Mouse (Mus musculus) embryonic facial prominence, embryonic 14.5 days (tissue): ENCODE data around the gene Gli2. TPM values are rescaled to one million over a fixed set of nuclear protein-coding genes. Genes with fewer than 3 reads are reported as not detected.

Experiments
- ATAC-seq: fragments of 200-750 bp; cut with Nextera tagmentation; 2 replicates; pipeline ENCODE4 v1.8.0; 2017; ENCODE audit warnings: low read depth, moderate number of reproducible peaks, moderate TSS enrichment
- DNase-seq: peaks from one replicate; pipeline ENCODE4 v3.0.0-alpha.2; 2015; ENCODE audit warnings: low spot score
- H3K27ac ChIP-seq: fragments of 300-500 bp; sonication (generic); replicated peaks from 2 replicates; pipeline ENCODE4 v1.5.1; 2014; ENCODE audit warnings: low read depth, mild to moderate bottlenecking, low read length, moderate library complexity
- H3K27me3 ChIP-seq: fragments of 300-500 bp; sonication (generic); replicated peaks from 2 replicates; pipeline ENCODE4 v1.6.1; 2014; ENCODE audit warnings: low read length; ENCODE audit not compliant: control insufficient read depth, insufficient read depth
- H3K36me3 ChIP-seq: fragments of 300-500 bp; sonication (generic); 2 replicates; pipeline ENCODE4 v1.6.1; 2014; ENCODE audit warnings: low read length, mixed read lengths; ENCODE audit not compliant: control insufficient read depth, insufficient read depth
- H3K4me1 ChIP-seq: fragments of 300-500 bp; sonication (generic); 2 replicates; pipeline ENCODE4 v1.6.1; 2014; ENCODE audit warnings: antibody characterized with exemption, low read length; ENCODE audit not compliant: control insufficient read depth, insufficient read depth
- H3K4me2 ChIP-seq: fragments of 300-500 bp; sonication (generic); 2 replicates; pipeline ENCODE4 v1.6.1; 2014; ENCODE audit warnings: low read depth, mild to moderate bottlenecking, low read length, moderate library complexity, mixed read lengths
- H3K4me3 ChIP-seq: fragments of 300-500 bp; sonication (generic); 2 replicates; pipeline ENCODE4 v1.5.1; 2014; ENCODE audit warnings: low read depth, mild to moderate bottlenecking, low read length
- H3K9ac ChIP-seq: fragments of 300-500 bp; sonication (generic); 2 replicates; pipeline ENCODE4 v1.6.1; 2014; ENCODE audit warnings: low read depth, mild to moderate bottlenecking, low read length, moderate library complexity, mixed read lengths
- H3K9me3 ChIP-seq: fragments of 300-500 bp; sonication (generic); 2 replicates; pipeline ENCODE4 v1.6.1; 2016; ENCODE audit warnings: low read length; ENCODE audit not compliant: control insufficient read depth
- WGBS: fragments of 180-500 bp; shearing (Covaris S2); extraction: QIAGEN DNeasy Blood & Tissue Kit; methylation state at CpG from one replicate; pipeline ENCODE4 v1.1.7; 2014; 5-methylcytosine and 5-hydroxymethylcytosine counted together
- polyA plus RNA-seq: library from polyadenylated mRNA; unstranded; fragments of >200 nt; fragmentation: Nextera tagmentation; extraction: Ambion mirVana; gene quantifications from 2 replicates; pipeline ENCODE4 v1.2.1, GENCODE M21; 2014

Gli2 gene
- polyA plus RNA-seq, 1 experiment from 2014 or later, result 15.1 TPM

DNA sequence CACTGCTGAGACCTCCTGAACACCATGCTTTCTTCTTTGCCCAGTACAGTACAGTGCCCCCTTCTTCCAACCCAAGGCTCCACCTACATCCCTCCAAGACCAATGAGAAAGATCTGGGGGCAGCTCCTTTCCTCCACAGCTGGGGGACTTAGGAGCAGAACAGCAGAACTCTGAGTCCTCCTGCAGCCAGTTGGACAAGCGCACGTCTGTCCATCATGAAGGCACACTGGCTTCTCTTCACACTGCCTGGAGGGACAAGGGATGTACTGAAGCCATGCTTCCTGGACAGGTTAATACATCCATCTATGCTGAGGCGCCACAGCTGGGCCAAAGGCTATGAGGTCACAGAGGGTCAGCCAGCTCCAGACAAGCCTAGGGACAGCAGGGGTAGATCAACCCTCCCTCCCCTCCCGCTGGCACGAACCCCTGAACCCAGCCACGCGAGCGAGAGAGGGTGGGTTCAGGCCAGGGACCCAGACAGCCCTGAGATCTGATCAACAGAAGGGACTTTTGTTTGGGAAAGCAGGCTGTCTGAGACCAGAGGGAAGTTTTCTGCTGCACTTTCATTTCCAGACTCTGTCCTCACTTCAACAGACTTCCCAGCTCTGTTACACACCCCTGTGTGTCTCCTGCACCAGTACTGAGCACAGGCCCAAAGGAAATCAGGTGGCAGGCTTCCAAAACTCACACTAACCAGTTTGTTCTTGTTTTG, 27.6 kb downstream of the Gli2 start:
- Histone ChIP-seq H3K4me2 (no peak overlapping the region), H3K36me3 (no peaks in the 10 kb centered on the region; the same call in 1 of the 2 replicates), H3K4me1 (peaks cover 31% of the 10 kb centered on the region), H3K27me3 (no peaks in the 10 kb centered on the region), H3K9ac (no peak overlapping the region), H3K9me3 (no peaks in the 10 kb centered on the region), H3K4me3 (no peak overlapping the region), H3K27ac (peak overlapping the region; percentile 35)
- DNase-seq (peak; percentile 68), ATAC-seq (peak; percentile 48)
- 28% methylated on average over 7 of the region's 8 CpGs for WGBS

GRCm38 (mm10) chr1:119022311-119022710, 31.1 kb downstream of the Gli2 start:
- Histone ChIP-seq H3K9me3 (no peaks in the 10 kb centered on the region), H3K27me3 (no peaks in the 10 kb centered on the region), H3K4me1 (peaks cover 31% of the 10 kb centered on the region), H3K27ac (peak overlapping the region; percentile 12; the same call in 1 of the 2 replicates), H3K9ac (no peak overlapping the region), H3K4me2 (no peak overlapping the region), H3K36me3 (no peaks in the 10 kb centered on the region; the same call in 1 of the 2 replicates), H3K4me3 (no peak overlapping the region)
- DNase-seq, result no peak
- 48% methylated on average over 1 of the region's 1 CpGs for WGBS
- ATAC-seq, result no peak

GRCm38 (mm10) chr1:119020092-119020491, 33.3 kb downstream of the Gli2 start:
- WGBS, result 92% methylated on average over 2 of the region's 2 CpGs
- no peaks in the 10 kb centered on the region for H3K9me3 ChIP-seq

GRCm38 (mm10) chr1:119019056-119019455, 34.4 kb downstream of the Gli2 start:
- H3K27me3 ChIP-seq, result no peaks in the 10 kb centered on the region
- no peak overlapping the region for H3K9ac ChIP-seq
- no peak overlapping the region for H3K27ac ChIP-seq
- DNase-seq (no peak), ATAC-seq (no peak)
- H3K4me1 ChIP-seq, result peaks cover 14% of the 10 kb centered on the region
- H3K4me2 ChIP-seq, result no peak overlapping the region
- H3K9me3 ChIP-seq, result no peaks in the 10 kb centered on the region
- no peak overlapping the region for H3K4me3 ChIP-seq
- H3K36me3 ChIP-seq, result no peaks in the 10 kb centered on the region; the same call in 1 of the 2 replicates

More at GRCm38 (mm10) chr1:119020092-119020491, 33.3 kb downstream of the Gli2 start:
- no peaks in the 10 kb centered on the region for H3K27me3 ChIP-seq
- no peak overlapping the region for H3K4me3 ChIP-seq
- H3K36me3 ChIP-seq, result no peaks in the 10 kb centered on the region; the same call in 1 of the 2 replicates
- H3K4me2 ChIP-seq, result no peak overlapping the region
- ATAC-seq (no peak), DNase-seq (no peak)
- peaks cover 14% of the 10 kb centered on the region for H3K4me1 ChIP-seq
- H3K9ac ChIP-seq, result no peak overlapping the region
- no peak overlapping the region for H3K27ac ChIP-seq

DNA sequence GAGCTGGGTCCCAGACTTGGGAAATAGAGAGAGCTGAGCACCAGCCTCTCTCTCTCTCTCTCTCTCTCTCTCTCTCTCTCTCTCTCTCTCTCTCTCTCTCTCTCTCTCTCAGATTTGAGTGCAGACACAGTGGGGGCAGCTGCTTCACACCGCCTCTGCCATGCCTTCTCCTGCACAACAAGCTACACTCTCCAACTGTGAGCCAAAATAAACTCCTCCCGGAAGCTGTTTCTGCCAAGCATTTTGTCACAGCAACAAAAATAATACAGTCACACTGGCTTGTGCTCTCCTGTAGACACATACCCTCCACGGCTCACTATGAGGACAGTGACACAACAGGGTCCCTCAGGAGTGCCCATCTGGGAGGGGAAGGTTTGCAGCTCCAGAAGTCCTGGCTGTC, 36.6 kb downstream of the Gli2 start:
- DNase-seq, result no peak
- H3K9me3 ChIP-seq, result no peaks in the 10 kb centered on the region
- H3K9ac ChIP-seq, result no peak overlapping the region
- H3K27me3 ChIP-seq, result no peaks in the 10 kb centered on the region
- ATAC-seq, result no peak
- peaks cover 10% of the 10 kb centered on the region for H3K36me3 ChIP-seq
- WGBS, result 64% methylated on average over 3 of the region's 3 CpGs
- no peak overlapping the region for H3K27ac ChIP-seq
- no peaks in the 10 kb centered on the region; the same call in 1 of the 2 replicates for H3K4me1 ChIP-seq
- no peak overlapping the region for H3K4me3 ChIP-seq
- no peak overlapping the region for H3K4me2 ChIP-seq

- no peak overlapping the region for H3K4me3 ChIP-seq
- H3K9ac ChIP-seq, result no peak overlapping the region
- no peaks in the 10 kb centered on the region; the same call in 1 of the 2 replicates for H3K4me1 ChIP-seq
- ATAC-seq (peak; percentile 61; the same call in 1 of the 2 replicates), DNase-seq (no peak)
- 72% methylated on average over 6 of the region's 6 CpGs for WGBS
- H3K27me3 ChIP-seq, result no peaks in the 10 kb centered on the region
- H3K36me3 ChIP-seq, result peaks cover 10% of the 10 kb centered on the region; the same call in 1 of the 2 replicates
- no peaks in the 10 kb centered on the region for H3K9me3 ChIP-seq
- H3K27ac ChIP-seq, result no peak overlapping the region
- H3K4me2 ChIP-seq, result no peak overlapping the region
Observed at GRCm38 (mm10) chr1:119015108-119015507, 38.3 kb downstream of the Gli2 start.

DNA sequence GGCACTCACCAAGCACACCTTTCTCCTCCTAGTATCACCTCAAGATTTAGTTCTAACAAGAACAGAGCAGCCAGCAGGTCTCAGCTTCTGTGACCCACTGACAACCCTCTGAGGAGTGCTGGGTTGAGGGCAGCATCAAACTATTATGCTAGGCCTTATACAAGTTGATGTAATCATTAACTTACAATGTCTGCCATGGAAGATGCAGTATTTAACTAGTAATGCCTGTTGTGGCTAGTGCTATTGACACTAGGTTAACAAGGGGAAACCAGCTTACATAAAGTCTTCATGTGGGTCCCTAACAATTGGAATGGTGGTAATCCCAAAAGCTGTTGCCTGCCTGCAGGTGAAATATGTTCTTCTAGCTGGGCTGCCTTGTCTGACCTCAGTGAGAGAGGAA, 44.5 kb downstream of the Gli2 start:
- H3K9ac ChIP-seq, result no peak overlapping the region
- H3K27me3 ChIP-seq, result no peaks in the 10 kb centered on the region
- peaks cover 12% of the 10 kb centered on the region for H3K36me3 ChIP-seq
- DNase-seq, result no peak
- H3K4me2 ChIP-seq, result no peak overlapping the region
- no peak overlapping the region for H3K27ac ChIP-seq
- no peak for ATAC-seq
- H3K4me1 ChIP-seq, result peaks cover 10% of the 10 kb centered on the region; the same call in 1 of the 2 replicates
- no peaks in the 10 kb centered on the region for H3K9me3 ChIP-seq
- no peak overlapping the region for H3K4me3 ChIP-seq

GRCm38 (mm10) chr1:119003852-119004398, 49.5 kb downstream of the Gli2 start:
- Histone ChIP-seq H3K4me2 (no peak overlapping the region), H3K9me3 (no peaks in the 10 kb centered on the region), H3K4me3 (no peak overlapping the region), H3K36me3 (peaks cover 26% of the 10 kb centered on the region), H3K4me1 (peaks cover 14% of the 10 kb centered on the region; the same call in 1 of the 2 replicates), H3K27ac (no peak overlapping the region), H3K27me3 (no peaks in the 10 kb centered on the region), H3K9ac (no peak overlapping the region)
- 67% methylated on average over 1 of the region's 1 CpGs for WGBS
- ATAC-seq (no peak), DNase-seq (no peak)
